Mouse (Mus musculus) intestine, embryonic 16.5 days (tissue): ENCODE measurements at regions not wholly inside any gene's neighbourhood (a gene's known extent, or its start where the extent isn't known, plus 50 kb on each side); places are given as distances from the start of the nearest gene placed in this dataset.

Experiments
- ATAC-seq: fragments of 200-750 bp; cut with Nextera tagmentation; 2 replicates; pipeline ENCODE4 v1.8.0; 2017; ENCODE audit warnings: moderate TSS enrichment, moderate library complexity
- H3K27ac ChIP-seq: fragments of 300-500 bp; sonication (generic); 2 replicates; pipeline ENCODE4 v1.5.1; 2014; ENCODE audit warnings: mild to moderate bottlenecking, low read length
- H3K27me3 ChIP-seq: fragments of 300-500 bp; sonication (generic); replicated peaks from 2 replicates; pipeline ENCODE4 v1.6.1; 2014; ENCODE audit warnings: low read length, control low read depth, mixed read lengths; ENCODE audit not compliant: control insufficient read depth, insufficient read depth
- H3K36me3 ChIP-seq: fragments of 300-500 bp; sonication (generic); 2 replicates; pipeline ENCODE4 v1.6.1; 2014; ENCODE audit warnings: low read length, control low read depth; ENCODE audit not compliant: control insufficient read depth, insufficient read depth
- H3K4me1 ChIP-seq: fragments of 300-500 bp; sonication (generic); 2 replicates; pipeline ENCODE4 v1.6.1; 2014; ENCODE audit warnings: low read length, control low read depth, mixed read lengths; ENCODE audit not compliant: control insufficient read depth, insufficient read depth
- H3K4me2 ChIP-seq: fragments of 300-500 bp; sonication (generic); 2 replicates; pipeline ENCODE4 v1.6.1; 2014; ENCODE audit warnings: low read depth, low read length, control low read depth
- H3K4me3 ChIP-seq: fragments of 300-500 bp; sonication (generic); 2 replicates; pipeline ENCODE4 v1.5.1; 2014; ENCODE audit warnings: mild to moderate bottlenecking, low read length
- H3K9ac ChIP-seq: fragments of 300-500 bp; sonication (generic); 2 replicates; pipeline ENCODE4 v1.6.1; 2014; ENCODE audit warnings: low read depth, low read length
- H3K9me3 ChIP-seq: fragments of 300-500 bp; sonication (generic); 2 replicates; pipeline ENCODE4 v1.6.1; 2016; ENCODE audit warnings: low read length, control low read depth; ENCODE audit not compliant: control insufficient read depth
- WGBS: fragments of 180-500 bp; shearing (Covaris S2); extraction: QIAGEN DNeasy Blood & Tissue Kit; methylation state at CpG from one replicate; pipeline ENCODE4 v1.1.7; 2014; 5-methylcytosine and 5-hydroxymethylcytosine counted together

DNA sequence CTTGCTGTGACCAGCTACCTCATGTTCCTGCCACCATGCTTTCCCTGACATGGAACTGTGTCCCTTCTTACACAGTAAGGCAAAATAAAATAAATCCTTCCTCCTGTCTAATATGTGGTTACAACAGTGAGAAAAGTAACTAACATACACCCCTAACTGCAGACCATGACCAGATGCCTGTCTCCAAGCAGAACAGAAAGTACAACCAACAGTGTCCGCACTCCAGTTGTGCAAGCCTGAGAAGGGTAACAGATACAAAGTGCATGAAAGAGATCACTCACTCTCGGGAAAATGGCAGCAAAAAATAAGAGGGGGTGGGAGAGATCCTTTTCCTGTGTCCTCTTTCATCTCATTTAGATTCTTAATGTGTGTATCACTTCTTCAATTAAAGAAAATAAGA lies 71.7 kb upstream of the Cul1 start:
- Histone ChIP-seq H3K4me3 (no peak overlapping the region), H3K27me3 (no peaks in the 10 kb centered on the region), H3K4me1 (no peaks in the 10 kb centered on the region), H3K4me2 (no peak overlapping the region), H3K9ac (no peak overlapping the region), H3K9me3 (no peaks in the 10 kb centered on the region), H3K36me3 (no peaks in the 10 kb centered on the region), H3K27ac (no peak overlapping the region)
- no peak for ATAC-seq
- 80% methylated on average over 2 of the region's 2 CpGs for WGBS

DNA sequence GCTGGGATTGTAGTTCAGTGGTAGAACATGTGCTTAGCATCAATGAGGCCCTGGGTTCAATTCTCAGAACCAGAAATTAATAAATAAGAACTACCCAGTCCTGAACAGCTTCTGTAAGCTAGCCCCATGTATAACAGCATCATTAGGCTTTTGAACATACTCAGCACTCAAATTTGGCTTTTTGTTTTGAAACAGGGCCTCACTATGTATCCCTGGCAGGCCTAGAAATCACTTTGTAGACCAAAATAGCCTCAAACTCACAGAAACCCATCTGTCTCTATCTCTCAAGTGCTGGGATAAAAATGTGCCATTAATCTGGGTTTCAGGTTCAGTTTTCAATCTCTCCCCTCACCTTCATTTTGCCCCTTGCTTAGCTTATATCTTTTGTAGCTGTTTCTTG lies 66.6 kb upstream of the Cul1 start:
- H3K9ac ChIP-seq = no peak overlapping the region
- H3K4me1 ChIP-seq = no peaks in the 10 kb centered on the region
- no peaks in the 10 kb centered on the region for H3K36me3 ChIP-seq
- H3K4me3 ChIP-seq = no peak overlapping the region
- no peak overlapping the region for H3K4me2 ChIP-seq
- no peaks in the 10 kb centered on the region for H3K27me3 ChIP-seq
- H3K27ac ChIP-seq = no peak overlapping the region
- no peaks in the 10 kb centered on the region for H3K9me3 ChIP-seq
- no peak for ATAC-seq

DNA sequence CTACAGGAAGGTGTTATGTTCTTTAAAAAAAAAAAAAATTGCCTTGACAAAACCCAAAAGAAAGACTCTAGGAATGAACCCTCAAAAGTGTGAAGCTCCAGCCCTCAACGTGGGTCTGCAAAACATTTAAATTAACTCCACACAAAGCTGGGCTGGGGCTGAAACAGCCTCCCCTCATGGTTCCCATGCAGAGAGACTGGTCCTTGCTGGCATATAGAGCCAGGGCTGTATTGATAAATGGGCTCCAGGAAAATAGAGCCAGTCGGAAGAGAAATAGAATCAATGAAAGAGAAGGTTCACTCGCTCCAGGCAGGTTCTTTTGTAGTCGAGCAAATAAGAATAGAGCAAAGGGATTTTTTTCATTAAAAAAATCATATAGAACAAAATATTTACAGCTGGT lies 63.3 kb upstream of the Cul1 start:
- Histone ChIP-seq H3K27ac (no peak overlapping the region), H3K9ac (no peak overlapping the region), H3K27me3 (no peaks in the 10 kb centered on the region), H3K4me1 (no peaks in the 10 kb centered on the region), H3K36me3 (no peaks in the 10 kb centered on the region), H3K9me3 (no peaks in the 10 kb centered on the region), H3K4me3 (no peak overlapping the region), H3K4me2 (no peak overlapping the region)
- WGBS = 61% methylated on average over 4 of the region's 4 CpGs
- ATAC-seq = no peak

DNA sequence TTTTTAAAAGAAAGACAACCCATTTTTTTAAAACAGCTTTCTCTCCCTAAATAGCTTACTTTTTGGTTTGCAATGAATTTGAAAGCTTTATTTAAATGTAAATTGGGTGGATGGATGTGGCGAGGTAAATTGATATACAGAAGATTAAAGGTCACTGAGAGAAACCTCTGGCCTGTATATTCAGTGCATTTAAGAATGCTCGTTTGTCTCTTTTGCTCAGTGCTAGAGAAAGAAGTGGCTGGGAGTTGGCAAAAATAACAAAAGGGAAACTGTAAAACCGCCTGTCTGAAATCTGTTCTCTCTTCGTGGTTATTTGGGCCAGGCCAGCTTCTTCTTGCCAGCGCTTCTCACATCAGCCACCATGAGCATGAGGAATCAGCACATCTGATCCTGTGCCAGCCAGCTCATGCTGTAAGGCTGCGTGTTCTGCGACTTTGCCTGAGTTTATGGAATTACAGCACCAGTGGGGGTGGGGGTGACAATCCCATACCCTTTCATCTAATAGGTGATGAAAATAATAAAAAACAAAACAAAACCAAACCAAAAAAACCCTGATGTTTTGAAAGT lies 62.7 kb upstream of the Cul1 start:
- Histone ChIP-seq H3K9ac (no peak overlapping the region), H3K4me2 (no peak overlapping the region), H3K9me3 (no peaks in the 10 kb centered on the region), H3K4me1 (no peaks in the 10 kb centered on the region), H3K36me3 (no peaks in the 10 kb centered on the region), H3K4me3 (no peak overlapping the region), H3K27me3 (no peaks in the 10 kb centered on the region), H3K27ac (no peak overlapping the region)
- no peak for ATAC-seq
- 48% methylated on average over 7 of the region's 7 CpGs for WGBS

DNA sequence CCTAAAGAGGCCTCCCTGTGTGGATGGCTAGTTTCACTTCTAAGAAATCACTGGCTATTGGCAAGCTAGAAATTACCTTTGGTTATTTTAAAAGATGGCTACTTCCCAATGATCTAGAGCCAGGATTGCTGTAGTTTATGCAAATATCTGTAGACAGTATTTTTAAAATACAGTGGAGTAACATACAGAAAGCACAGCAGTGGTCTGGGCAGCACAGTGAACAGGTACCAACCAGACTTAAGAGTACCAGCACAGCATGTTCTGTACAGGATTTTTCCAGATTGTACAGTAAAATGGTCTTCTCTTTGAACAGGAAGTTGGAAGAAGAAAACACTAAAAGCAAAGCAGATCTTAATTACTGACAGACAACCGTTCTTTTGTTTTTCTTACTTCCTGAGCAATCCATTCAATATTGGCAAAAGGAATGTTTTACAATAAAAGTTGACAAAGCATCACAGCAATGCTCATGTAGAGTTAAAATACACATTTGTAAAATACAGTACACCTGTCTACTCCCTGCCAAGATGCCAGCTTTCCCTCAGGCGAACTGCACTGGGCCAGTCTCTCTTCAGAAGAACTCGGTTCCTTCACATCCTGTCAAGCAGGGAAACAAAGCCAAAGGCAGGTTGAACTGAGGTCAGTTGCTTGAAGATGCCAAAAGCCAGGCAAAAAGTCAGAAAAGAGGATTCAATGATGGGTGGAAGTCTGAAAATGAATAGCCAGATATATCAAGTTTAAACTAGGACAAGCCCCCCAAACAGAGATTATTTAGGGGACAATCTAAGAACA lies 62.0 kb upstream of the Cul1 start:
- Histone ChIP-seq H3K4me2 (no peak overlapping the region), H3K9me3 (no peaks in the 10 kb centered on the region), H3K27ac (no peak overlapping the region), H3K9ac (no peak overlapping the region), H3K4me3 (no peak overlapping the region), H3K36me3 (no peaks in the 10 kb centered on the region), H3K4me1 (no peaks in the 10 kb centered on the region), H3K27me3 (no peaks in the 10 kb centered on the region)
- 63% methylated on average over 3 of the region's 3 CpGs for WGBS
- ATAC-seq = no peak

DNA sequence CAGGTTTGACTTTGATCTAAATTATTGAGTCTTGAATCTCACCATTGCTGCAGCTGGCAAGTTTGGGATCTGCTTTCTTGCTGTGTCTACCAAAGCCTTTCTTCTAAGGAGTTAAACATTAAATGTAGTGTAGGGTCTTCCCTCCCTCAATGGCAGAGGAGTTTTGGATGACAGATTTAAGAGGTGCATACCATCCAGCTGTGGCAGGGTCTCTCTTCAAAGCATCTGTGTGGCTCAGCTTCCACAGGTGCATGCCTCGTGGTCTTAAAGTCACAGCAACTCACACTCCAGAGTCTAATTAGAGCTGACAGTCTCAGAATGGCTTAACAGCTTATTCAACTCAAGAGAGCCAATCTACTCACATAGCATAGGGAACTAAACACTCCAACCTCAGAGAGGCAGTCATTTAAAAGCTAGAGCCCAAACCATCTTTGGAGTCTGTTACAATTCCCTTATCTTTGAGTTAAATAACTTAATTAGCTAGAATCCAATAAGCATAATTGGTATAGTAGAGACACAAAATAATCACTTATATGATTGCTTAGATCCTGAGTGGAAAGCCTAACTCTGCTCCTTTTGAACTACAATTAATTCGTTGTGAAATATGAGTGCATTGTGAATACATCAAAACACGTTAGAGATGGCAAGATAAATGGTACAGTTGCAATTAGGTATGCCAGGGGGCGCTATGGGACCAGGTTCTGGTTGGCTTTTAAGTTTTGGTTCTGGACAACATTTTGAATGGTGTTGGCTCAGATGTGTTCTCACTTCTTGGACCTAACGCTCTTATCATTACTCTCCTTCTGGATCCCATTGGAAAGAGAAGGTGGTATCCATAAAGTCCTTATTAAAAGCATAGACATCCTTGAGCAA lies 57.5 kb upstream of the Cul1 start:
- Histone ChIP-seq H3K36me3 (no peaks in the 10 kb centered on the region), H3K27ac (no peak overlapping the region)
- no peak for ATAC-seq

More for the DNA sequence above, 57.5 kb upstream of the Cul1 start:
- WGBS = 46% methylated on average over 5 of the region's 5 CpGs
- no peaks in the 10 kb centered on the region for H3K4me1 ChIP-seq
- no peak overlapping the region for H3K4me3 ChIP-seq
- no peak overlapping the region for H3K9ac ChIP-seq
- no peaks in the 10 kb centered on the region for H3K9me3 ChIP-seq
- H3K27me3 ChIP-seq = no peaks in the 10 kb centered on the region
- H3K4me2 ChIP-seq = no peak overlapping the region
